Mouse (Mus musculus) frontal cortex, adult 2 months (tissue): Measurements from ENCODE around the gene Dnajc12. TPM values are rescaled to one million over a fixed set of nuclear protein-coding genes. Genes with fewer than 3 reads are reported as not detected.
"Not testable (repeated sequence)": the region's sequence is repeated elsewhere in the genome, so short reads cannot be mapped to it uniquely, and the experiment has no call there.

Source experiments
- DNase-seq, 2 experiments: peaks; one replicate each; pipeline ENCODE4 v3.0.0; 2022; ENCODE audit warnings: low spot score in 1 of 2; ENCODE audit errors: extremely low spot score in 1 of 2
- polyA plus RNA-seq: library from polyadenylated mRNA; depleted of rRNA; stranded (reverse); fragments of >200 nt; gene quantifications from 2 replicates; pipeline ENCODE4 v1.2.3, GENCODE M21; 2012; rRNA removed

Dnajc12 gene
- 19.1 and 23.4 TPM in 2 replicates for polyA plus RNA-seq

DNA sequence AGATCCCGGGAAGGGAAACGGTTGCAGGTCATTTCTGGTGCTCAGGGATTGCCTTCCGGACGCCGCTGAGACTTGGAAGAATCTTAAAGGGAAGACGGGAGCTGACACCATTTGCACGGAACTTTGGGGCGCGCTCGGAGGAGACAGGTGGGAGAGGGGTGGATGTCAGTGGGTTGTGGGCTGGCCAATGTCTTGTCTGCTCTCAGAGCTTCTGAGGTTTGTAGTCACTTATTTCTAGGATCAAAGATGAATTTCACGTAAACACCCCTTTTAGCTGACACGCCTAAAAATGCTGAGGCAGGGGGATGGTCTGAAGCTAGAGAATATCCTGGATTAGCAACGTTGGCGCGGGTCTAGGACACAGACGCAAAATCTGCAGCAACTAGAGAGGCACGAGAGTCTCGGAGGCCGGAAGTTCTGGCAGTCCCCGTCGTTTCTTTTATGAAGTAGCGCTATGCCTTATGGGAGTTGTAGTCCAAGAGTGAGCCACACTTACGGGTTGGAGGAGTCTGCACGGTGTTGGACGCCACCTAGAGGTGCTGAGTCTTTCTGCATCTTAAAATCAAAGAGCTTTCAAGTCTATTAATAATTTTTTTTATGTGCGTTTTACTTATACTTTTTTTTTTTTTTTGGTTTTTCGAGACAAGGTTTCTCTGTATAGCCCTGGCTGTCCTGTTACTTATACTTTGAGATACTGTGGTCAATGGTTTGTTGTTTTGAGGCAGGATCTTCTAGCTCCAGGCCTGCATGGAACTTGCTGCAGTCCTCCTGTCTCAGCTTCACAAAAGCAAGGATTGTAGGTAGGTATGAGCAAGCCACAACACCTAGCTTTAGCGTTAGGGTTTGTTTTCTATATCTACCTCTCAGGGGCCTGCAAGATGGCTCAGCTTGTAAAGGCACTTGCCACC lies at the start of gene Dnajc12:
Gene Dnajc12 (plus strand): TSS at position 72 of the 908 bp plus-strand sequence.
- peak; percentile 85 to 90 for DNase-seq

DNA sequence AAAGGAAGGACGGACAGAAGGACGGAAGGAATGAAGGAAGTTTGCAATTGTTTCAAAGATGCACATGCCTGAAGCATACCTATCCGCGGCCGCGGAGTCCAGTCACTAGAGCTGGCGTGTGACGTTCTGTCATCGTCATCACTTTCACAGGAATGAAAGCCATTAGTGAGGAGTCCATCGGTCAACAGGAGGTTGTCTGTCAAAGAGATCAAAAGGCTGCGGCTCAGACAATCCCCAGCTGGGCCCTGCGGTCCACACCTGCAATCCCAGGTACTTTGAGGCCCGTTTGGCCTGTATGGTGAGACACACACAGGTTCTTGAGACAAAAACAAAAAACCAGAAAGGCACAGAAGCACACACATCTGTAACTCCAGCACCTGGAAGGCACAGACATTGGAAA lies 45.3 kb upstream of the Dnajc12 start:
- DNase-seq = no peak

DNA sequence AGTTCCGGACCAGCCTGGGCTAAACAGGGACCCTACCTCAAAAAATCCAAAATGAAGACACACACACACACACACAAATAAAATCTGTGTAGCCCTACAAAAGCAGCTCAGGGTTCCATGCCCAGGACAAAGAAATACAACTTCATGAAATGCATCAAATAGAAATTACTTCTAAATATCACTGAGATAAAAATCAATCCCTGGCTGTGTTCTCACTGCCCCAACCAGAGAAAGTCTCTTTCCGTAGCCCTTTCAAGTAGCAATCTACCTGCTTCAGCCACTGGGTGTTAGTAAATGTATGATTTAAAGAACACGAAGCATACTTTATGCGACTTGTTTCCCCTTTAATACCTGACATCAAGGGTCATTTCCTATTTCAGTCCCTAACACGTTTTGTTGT lies 44.9 kb upstream of the Dnajc12 start:
- no peak for DNase-seq

DNA sequence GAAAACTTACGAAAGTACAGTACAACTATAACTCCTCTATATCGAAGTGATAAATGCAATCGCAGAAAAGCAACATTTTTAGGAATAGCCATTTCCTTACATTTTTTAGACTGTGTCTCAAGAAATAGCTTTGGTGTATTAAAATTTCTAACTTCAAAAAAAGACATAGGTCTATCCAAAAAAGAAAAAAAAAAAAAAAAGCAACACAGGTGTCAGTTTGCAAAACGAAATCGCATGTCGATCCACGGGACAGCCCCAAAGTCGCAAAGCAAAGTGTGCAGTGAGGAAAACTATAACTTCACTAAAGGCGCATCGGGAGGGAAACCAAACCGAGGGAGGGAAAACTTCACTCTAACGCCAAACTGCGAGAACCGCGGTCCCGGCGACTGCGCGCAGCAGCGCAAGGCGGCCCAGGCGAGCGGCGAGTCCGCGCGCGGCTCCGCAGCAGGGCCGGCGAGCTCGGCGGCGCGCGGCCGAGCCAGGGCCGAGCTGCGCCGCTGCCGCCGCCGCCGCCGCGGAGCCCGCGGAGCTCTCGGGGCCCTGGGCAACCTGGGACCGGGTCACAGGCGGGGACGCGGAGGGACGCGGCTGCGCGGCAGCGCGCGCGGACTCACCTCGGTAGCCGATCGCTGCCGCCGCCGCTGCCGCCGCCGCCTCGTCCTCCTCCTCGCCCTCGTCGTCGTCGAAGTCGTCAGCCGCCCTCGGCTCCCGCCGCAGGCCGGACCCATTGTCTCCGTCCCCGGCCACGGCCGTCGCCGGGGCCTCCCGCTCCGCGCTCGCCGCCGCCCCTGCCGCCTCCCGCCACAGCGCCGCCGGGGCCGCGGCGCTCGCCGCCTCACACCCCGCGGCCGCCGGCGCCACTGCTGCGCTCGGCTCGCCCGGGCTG lies 44.0 kb upstream of the Dnajc12 start:
- peak in 1 of 2 experiments; percentile 51 for DNase-seq

DNA sequence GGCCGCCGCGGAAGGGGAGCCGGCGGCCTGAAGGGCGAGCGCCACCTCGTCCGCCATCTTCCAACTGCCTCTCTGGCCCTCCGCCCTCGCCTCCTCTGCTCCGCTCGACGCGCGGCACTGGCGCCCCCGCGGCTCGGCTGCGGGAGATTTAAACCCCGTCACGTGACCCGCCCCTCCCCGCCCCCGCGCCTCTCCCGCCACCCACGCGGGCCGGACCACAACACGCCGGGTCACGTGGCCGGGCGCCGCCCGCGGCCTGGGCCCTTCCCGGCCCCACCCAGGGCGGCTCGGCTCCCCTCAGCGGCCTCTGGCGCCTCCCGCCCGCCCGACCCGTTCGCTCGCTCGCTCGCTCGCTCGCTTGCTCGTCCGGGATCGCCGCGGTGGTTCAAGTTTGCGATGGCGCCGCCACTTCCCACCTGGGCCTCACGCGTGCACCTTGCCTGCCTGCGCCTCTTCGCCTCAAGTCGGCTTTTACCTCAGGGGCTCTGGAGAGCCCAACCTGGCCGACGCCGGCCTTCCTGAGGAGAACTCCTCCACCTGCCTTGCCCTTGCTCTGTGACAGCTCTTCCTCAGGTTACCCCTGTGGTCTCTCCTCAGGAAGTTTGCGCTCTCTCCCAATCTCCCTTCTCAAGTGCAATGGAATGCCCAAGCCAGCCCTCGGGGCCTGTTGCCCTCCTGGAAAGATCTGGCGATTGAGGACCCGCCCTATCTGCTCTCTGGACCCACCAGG lies 43.2 kb upstream of the Dnajc12 start:
- peak; percentile 41 to 80 for DNase-seq

DNA sequence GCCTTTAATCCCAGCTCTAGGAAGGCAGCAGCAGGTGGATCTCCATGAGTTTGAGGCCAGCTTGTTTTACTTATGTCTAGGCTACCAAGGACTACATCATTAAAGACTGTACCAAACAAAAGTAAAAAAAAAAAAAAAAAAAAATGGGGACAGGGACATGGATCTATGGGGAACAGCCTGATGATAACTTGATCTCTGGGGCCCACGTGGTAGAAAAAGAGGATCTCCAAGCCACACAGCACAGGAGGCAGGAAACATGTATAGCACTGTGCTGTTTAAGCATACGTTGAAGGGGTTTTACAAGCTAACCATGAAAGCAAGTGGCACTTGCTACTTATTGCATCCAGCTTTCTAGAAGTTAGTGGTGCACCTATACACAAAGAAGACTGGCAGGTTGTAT lies 40.9 kb upstream of the Dnajc12 start:
- DNase-seq = no peak

DNA sequence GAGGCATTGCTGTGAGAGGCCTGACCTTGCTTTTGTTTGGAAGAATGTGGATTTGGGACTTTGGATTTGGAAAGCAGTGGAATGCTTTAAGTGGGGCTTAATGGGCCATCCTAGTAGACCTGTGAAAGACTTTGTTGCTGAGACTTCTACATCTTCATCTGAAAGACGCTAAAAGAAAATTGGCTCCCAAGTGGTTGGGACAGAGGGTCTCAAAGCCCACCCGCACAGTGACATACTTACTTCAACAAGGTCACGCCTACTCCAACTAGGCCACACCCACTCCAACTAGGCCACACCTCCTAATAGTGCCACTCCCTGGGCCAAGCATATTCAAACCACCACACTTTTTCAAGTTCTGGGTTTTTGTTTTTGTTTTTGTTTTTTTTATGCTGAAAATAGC lies 37.5 kb upstream of the Dnajc12 start:
- no peak for DNase-seq

DNA sequence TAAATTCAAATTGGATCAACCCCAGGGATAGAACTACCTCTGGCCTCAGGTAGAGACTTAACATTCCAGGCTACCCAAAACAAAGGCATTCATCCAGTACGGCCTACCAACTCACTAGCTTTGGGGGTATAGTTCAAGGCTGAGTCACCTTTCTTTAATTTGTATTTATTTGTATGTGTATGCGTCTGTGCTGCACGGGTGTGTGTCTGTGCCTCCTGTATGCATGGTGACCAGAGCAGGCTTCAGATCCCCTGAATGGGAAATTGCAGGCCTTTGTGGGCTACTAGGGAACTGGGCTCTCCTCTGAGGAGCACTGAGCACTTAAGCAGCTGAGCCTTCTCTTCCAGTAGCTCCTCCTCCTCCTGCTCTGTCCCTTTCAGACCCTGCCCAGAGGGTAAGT lies 34.0 kb upstream of the Dnajc12 start:
- no peak for DNase-seq

DNA sequence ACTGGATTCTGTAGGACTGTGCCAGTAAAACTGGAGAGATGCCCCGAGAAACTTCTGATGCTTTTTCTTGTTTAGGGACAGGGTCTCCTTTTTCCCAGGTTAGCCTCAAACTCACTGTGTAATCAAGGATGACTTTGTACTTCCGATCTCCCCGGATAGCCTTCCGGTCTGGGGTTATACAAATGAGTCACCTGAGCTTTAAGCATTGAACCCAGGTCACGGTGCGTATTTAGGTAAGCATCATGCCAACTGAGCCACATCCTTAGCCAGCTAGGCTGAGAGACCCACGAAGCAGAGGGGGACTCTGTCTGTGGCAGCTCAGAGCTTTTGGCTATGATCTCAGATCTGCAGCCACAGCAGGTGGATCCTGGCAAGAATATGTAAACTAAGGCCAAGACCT lies 31.6 kb upstream of the Dnajc12 start:
- no peak for DNase-seq

DNA sequence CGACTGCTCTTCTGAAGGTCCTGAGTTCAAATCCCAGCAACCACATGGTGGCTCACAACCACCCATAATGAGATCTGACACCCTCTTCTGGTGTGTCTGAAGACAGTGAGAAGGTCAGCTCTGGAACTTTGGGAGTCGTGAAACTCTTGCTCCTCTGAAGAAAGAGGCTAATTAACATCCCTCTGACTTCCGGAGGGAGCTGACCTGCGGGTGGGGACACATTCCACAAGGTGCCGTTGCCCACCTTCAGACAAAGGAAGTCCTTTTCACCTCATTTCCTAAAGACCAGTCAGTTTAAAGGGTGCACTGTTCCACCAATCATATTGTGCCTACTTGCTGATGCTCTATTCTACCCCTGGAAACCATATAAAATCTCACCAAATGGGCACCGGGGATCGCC lies 31.1 kb upstream of the Dnajc12 start:
- DNase-seq = not testable (repeated sequence)

DNA sequence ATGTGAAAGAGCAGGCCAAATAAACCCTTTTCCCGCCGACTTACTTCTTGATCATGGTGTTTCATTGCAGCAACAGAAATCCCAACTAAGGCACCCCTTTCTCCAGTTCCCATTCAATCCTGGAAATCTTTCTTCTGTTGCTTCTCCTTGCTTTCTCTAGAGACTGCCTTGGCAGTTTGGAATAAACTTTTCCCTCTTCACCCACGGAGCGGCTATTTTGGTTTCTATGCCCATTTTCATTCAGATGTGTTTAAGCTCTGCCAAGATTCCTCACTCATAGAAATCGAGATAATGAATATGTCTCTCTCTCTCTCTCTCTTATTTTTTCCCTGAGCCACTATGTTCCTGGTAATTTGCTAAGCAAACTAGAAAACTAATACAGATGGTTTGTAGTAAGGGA lies 30.1 kb upstream of the Dnajc12 start:
- peak; percentile 30 to 70 for DNase-seq

DNA sequence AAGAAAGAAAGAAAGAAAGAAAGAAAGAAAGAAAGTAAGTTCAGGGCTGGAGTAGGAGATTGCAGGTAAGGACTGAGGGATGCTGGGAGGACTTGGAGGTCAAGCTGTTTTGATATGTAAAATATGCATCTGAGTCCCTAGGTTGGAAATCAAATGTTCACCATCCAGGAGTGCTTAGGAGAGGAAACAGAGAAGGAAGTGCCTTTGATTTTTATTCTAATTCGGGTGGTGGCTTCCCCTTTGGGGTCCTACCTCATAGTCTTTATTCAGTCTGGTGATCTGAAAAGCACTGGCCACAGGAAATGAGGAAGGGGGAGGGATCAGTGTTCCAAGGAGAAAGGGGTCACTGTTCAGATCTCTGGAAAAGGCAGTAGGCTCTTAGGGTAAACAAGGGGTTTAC lies 21.7 kb upstream of the Dnajc12 start:
- DNase-seq = no peak

DNA sequence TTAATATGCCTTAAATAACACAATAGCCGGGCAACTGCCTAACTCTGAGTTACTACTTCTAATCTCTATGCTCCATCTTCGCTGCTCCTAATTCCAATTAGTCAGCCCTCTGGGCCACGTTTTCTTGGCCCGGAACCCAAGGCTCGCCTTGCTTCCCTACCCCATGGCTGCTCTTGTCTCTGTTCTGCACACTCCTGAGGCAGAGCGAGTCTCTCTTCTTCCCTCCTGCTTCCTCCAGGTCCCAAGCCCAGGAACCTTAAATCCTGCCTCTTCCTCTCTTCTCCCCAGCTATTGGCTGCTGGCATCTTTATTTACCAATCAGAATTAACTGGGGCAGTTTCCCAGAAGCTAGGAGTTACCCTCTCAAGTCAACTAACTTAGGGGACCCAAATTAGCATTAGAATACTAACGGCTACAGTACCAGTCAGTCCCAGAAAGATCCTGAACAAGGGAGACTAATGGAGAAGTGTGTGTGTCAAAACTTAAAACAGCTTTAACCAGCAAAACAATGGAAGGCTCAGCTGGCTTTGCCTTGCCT lies 16.3 kb upstream of the Dnajc12 start:
- no peak for DNase-seq

DNA sequence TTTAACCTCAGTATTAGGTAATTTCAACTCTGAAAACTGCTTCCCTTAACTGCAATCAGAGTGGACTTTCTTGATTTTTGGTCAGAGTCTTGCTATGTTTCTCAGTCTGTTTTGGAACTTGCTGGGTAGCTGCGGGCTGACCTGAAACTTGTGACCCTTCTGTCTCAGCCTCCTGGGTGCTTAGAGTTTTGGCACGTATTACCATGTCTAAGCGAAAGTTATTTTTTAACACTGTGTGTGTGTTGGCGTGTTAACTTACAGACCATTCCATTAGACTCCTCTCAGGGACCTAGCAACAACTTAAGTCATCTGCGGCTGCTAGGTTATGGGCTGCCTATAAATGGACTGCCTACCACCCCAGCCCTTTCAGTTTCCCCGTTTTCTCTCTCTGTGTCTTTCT lies 14.9 kb upstream of the Dnajc12 start:
- no peak for DNase-seq

DNA sequence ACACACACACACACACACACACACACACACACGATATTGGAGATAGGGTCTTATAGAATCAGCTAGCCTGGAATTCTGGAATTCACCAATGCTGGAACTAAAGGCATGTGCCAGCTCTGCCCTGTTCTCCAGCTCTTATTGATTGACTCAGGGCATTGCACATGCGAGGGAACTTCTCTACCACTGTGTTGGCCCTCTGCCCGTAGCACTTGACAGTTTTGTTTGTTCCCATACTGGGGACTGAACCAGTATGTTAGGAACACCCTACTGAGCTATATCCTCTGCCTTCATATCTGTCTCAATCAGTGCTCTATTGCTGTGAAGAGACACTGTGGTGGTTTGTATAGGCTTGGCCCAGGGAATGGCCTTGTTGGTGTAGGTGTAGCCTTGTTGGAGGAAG lies 14.2 kb upstream of the Dnajc12 start:
- DNase-seq = no peak

DNA sequence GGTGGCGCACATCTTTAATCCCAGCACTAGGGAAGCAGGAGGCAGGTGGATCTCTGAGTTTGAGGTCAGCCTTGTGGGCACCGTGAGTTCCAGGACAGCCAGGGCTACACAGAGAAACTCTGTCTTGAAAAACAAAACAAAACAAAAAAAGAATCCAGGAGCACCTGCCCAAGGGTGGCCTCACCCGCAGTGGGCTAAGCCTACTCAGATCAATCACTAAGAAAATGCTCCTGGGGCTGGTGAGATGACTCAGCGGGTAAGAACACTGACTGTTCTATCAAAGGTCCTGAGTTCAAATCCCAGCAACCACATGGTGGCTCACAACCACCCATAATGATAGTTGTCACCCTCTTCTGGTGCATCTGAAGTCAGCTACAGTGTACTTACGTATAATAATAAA lies 5.9 kb upstream of the Dnajc12 start:
- no peak for DNase-seq

DNA sequence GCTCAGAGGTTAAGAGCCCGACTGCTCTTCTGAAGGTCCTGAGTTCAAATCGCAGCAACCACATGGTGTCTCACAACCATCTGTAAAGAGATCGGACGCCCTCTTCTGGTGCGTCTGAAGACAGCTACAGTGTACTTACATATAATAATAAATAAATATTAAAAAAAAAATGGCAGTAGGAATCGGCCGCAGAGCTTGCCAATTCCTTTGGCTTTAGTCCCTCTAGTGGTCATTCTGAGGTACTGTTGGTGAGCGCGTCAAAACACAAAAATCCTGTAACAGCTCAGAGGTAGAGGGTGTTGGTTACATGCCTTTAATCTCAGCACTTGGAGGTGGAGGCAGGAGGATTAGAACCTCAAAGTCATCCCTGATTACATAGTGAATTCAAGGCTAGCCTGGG lies 4.8 kb upstream of the Dnajc12 start:
- peak in 1 of 2 experiments; percentile 81 for DNase-seq

DNA sequence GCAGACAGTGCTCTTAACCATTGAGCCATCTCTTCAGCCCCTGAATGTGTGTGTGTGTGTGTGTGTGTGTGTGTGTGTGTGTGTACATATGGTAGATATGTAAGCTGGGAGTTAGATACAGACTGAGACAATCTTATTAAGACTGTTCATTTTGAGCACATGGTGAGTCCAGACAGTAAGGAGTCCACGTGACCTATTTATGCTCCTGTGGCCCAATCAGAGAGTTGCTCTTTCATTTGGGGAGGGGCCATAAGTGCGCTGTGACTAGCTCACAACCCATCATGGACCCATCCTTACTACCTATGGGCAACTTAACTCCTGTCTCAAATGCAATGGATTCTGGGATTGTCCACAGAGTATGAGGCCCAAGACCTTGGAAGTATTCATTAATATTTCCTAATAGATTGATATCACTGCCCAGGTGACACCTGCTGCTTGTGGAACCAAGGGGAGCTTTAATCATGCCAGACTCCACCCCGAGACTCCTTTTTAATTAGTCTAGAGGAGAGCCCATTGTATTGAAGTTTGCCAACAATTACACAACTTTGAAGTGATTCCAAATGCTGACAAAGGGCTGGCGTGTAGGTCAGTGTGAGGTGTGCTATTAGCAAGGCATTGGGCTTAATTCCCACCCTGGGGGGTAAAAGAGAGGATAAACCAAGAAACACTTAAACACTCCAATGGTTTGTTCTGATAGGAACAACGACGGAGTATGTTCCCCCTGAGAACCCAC lies 3.1 kb upstream of the Dnajc12 start:
- no peak for DNase-seq

DNA sequence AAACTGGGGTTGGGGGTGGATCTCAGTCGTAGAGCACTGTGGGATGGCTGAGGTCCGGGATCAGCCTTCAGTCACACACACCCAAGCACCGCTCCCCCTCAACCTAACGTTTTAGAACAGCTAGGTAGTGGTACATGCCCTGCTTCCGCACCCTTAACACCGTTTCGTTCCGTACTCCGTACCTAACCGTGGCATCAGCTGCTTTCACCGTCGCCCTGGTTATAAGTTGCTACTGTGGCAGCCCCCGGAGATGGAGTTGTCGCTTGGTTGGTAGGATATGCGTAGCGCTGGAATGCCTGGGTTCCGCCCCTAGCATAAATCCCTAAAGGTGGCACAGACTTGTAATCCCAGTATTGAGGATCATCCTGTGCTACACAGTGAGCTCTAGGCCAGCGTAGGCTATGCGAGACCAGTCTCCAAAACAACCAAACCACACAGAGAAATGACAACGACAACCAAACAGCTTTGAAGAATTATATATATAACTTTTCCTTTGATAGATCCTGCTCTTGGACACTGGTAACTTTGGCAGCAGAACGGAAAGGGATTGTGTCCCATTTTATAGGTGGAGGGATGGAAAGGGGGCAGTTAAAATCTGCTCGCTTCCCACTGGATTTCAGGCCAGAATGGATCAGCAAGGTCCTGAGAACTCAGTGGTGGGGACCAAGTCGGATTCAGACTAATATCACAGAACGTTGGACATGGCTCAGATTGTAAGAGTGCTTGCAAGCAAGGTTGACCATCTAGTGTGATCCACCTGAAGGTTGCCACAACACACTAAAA lies 554 bp upstream of the Dnajc12 start, which contains the start of gene Sirt1:
Gene Sirt1 (minus strand): TSS at position 207 of the 783 bp plus-strand sequence.
- DNase-seq = peak in 1 of 2 experiments; percentile 13
